Mouse (Mus musculus) small intestine, adult 2 months (tissue): Measurements from ENCODE around the gene Gm11114.

Experiments used
- CTCF ChIP-seq: fragments of 200-500 bp; IDR thresholded peaks from 2 replicates; pipeline ENCODE4 v1.5.1; 2012; ENCODE audit warnings: low read depth, mild to moderate bottlenecking, control low read depth, inconsistent platforms, low read length, moderate library complexity, mixed read lengths; ENCODE audit not compliant: insufficient replicate concordance, insufficient read length; ENCODE audit errors: extremely low read depth
- POLR2A ChIP-seq: fragments of 200-500 bp; IDR thresholded peaks from 2 replicates; pipeline ENCODE4 v1.6.1; 2012; ENCODE audit warnings: low read depth, mild to moderate bottlenecking, control low read depth, inconsistent platforms, low read length, moderate library complexity

GRCm38 (mm10) chr9:85274114-85274513 is 38.5 kb upstream of the Gm11114 start:
- TF ChIP-seq POLR2A (no peak), CTCF (no peak)
